Mouse (Mus musculus): Measurements from ENCODE around the gene Akap3. TPM values are rescaled to one million over a fixed set of nuclear protein-coding genes. Genes with fewer than 3 reads are reported as not detected.

The Akap3 gene
- polyA plus RNA-seq, 1 experiment from 2014 or later: 0.12 TPM

Other genes starting within 250 kb of the Akap3 start
- gene Kcna1, start 206.7 kb upstream of the Akap3 start, polyA plus RNA-seq (2014; fragmentation: Nextera tagmentation; extraction: Ambion mirVana): 0.39 and 0.53 TPM in 2 replicates
- 3.6 and 4.8 TPM in 2 replicates for gene Kcna6, start 112.4 kb upstream of the Akap3 start, polyA plus RNA-seq (2014; fragmentation: Nextera tagmentation; extraction: Ambion mirVana)
- 161 and 183 TPM in 2 replicates for gene Ndufa9, start 4.0 kb upstream of the Akap3 start, polyA plus RNA-seq (2014; fragmentation: Nextera tagmentation; extraction: Ambion mirVana)
- not detected in 2 replicates for gene Dyrk4, start 68.7 kb downstream of the Akap3 start, polyA plus RNA-seq (2014; fragmentation: Nextera tagmentation; extraction: Ambion mirVana)
- gene Rad51ap1, start 86.5 kb downstream of the Akap3 start, polyA plus RNA-seq (2014; fragmentation: Nextera tagmentation; extraction: Ambion mirVana): 82.0 and 104 TPM in 2 replicates
- 19.7 and 19.8 TPM in 2 replicates for gene D6Wsu163e, start 86.9 kb downstream of the Akap3 start, polyA plus RNA-seq (2014; fragmentation: Nextera tagmentation; extraction: Ambion mirVana)
- gene Fgf6, start 162.5 kb downstream of the Akap3 start, polyA plus RNA-seq (2014; fragmentation: Nextera tagmentation; extraction: Ambion mirVana): not detected in 2 replicates
- gene Fgf23, start 219.8 kb downstream of the Akap3 start, polyA plus RNA-seq (2014; fragmentation: Nextera tagmentation; extraction: Ambion mirVana): not detected in 2 replicates